Comparison of ENCODE assay signal across 10 mouse cellular contexts in the genomic region with DNA sequence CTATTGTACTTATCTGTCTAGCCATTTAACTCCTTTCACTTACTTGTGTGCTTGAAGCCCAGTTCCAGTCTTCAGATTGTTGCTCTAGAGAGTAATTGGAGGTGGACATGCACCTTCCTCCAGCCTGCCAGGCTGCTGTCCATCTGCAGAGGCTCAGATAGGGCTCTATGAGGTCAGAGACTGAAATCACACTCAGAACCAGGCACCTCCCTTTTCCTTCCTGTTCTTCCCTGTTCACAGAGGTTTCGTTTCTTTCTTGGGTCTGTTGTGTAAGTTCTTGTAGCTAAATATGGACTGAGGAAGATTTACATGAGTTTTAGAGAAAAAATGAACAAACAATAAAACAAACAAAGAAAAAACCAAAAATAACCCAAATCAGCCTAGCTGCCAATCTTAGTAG. TPM values are rescaled to one million over a fixed set of nuclear protein-coding genes. Genes with fewer than 3 reads are reported as not detected.
DNase-seq lines count a peak whose midpoint lies in the region; ATAC-seq and TF ChIP-seq lines count a peak whose summit lies in the region.
"Not testable (repeated sequence)": the region's sequence is repeated elsewhere in the genome, so short reads cannot be mapped to it uniquely, and the experiment has no call there.
"Had no signal": no experiment of that assay in that cellular context is flagged by ENCODE, and none has a peak within 500 bp of the region (broad histone marks: within the 10 kb centered on the region; RNA-seq: fewer than 3 reads in every experiment).

A gene (minus strand): TSS at position 156 of the 400 bp plus-strand sequence.

- not testable (repeated sequence) for H3K4me1 ChIP-seq in liver, embryonic 14.5 days (replicated peaks; ENCODE audit: control insufficient read depth in 2 of 2, insufficient read depth in 2 of 2, low read length in 1 of 2); olfactory bulb, adult 2 months (ENCODE audit: control insufficient read depth, insufficient read depth, low read length)

- H3K36me3 ChIP-seq in liver, embryonic 14.5 days (replicated peaks; ENCODE audit: control insufficient read depth, insufficient read depth, low read depth); macrophage (ENCODE audit: inconsistent target): not testable (repeated sequence)

- ATAC-seq in activated CD4-positive, CD25-positive, alpha-beta regulatory T cell, adult 4 months: peak; percentile 74
- ATAC-seq in erythroid progenitor cell, adult 5-6 weeks (replicated peaks; ENCODE audit: low FRiP score, poor library complexity, severe bottlenecking): 0 out of 2 replicates have a peak, but pooled peaks have one; percentile 30
- peak; percentile 33; the same call in 1 of the 2 replicates for ATAC-seq in liver, embryonic 14.5 days (ENCODE audit: insufficient read depth)

- not testable (repeated sequence) for TF ChIP-seq EP300 in liver, embryonic 14.5 days (IDR thresholded peaks at IDR 0.05; ENCODE audit: low read depth)

- TF ChIP-seq POLR2A in olfactory bulb, adult 2 months (IDR thresholded peaks at IDR 0.05; ENCODE audit: insufficient read depth, low read depth, low read length): not testable (repeated sequence)

- H3K27ac ChIP-seq in liver, embryonic 14.5 days; macrophage; olfactory bulb, adult 2 months (ENCODE audit: insufficient read depth, low read depth, low read length): not testable (repeated sequence)

- not testable (repeated sequence) for H3K79me2 ChIP-seq in macrophage (ENCODE audit: inconsistent target)

- 6% methylated on average over 1 of the region's 1 CpGs for WGBS in liver, embryonic 14.5 days (ENCODE audit: insufficient replicate concordance)
- no CpG with 5 or more reads among the region's 1 CpGs for WGBS in macrophage (ENCODE audit: missing documents)
- 85% methylated on average over 1 of the region's 1 CpGs for WGBS in olfactory bulb, adult 2 months

- DNase-seq in heart, adult 8-10 months (ENCODE audit: low spot score): peak; percentile 24
- DNase-seq in heart, postnatal 36 days; liver, embryonic 14.5 days (ENCODE audit: low read depth in 3 of 3, low spot score in 3 of 3): not testable (repeated sequence)
- peak; percentile 2 for DNase-seq in kidney, postnatal 14 days

- not testable (repeated sequence) for H3K9me3 ChIP-seq in liver, embryonic 14.5 days (ENCODE audit: control insufficient read depth, low read length)

- H3K4me2 ChIP-seq in liver, embryonic 14.5 days (ENCODE audit: low read depth): not testable (repeated sequence)

- intact Hi-C loops in heart, postnatal 36 days (cut with DNase I): not testable (repeated sequence)

- H3K27me3 ChIP-seq in liver, embryonic 14.5 days (ENCODE audit: control insufficient read depth, insufficient read depth, low read length): not testable (repeated sequence)

- TF ChIP-seq CTCF in liver, embryonic 14.5 days (IDR thresholded peaks at IDR 0.05; ENCODE audit: low read depth); olfactory bulb, adult 2 months (IDR thresholded peaks at IDR 0.05; ENCODE audit: insufficient read depth, low read depth, low read length): not testable (repeated sequence)

- H3K4me3 ChIP-seq in liver, embryonic 14.5 days (ENCODE audit: insufficient read depth in 1 of 2, low read depth in 2 of 2, low read length in 2 of 2); macrophage (ENCODE audit: inconsistent target); olfactory bulb, adult 2 months (ENCODE audit: insufficient read depth, low read depth, low read length): not testable (repeated sequence)

- H3K9ac ChIP-seq in liver, embryonic 14.5 days (replicated peaks): not testable (repeated sequence)

RNA-seq across cellular contexts. Expression of the gene that starts here (rescaled TPM):
- 100 to 1,000 TPM; 192 to 225 TPM for polyA plus RNA-seq in activated CD4-positive, CD25-positive, alpha-beta regulatory T cell, adult 4 months (2017; shearing (Covaris generic))
- 6.8 and 38.1 TPM in 2 replicates for total RNA-seq in erythroid progenitor cell, adult 5-6 weeks (2015; ENCODE audit: low replicate concordance)
- total RNA-seq in erythroid progenitor cell, adult 5-6 weeks (2017; ENCODE audit: low replicate concordance): 3.5 and 17.1 TPM in 2 replicates
- 10 to 100 TPM in 2 of 4 experiments, 1 to 10 TPM in 2; 9.0 to 17.0 (median 12.1) TPM for total RNA-seq in heart, adult 8-10 months (2022)
- 10 to 100 TPM; 12.1 to 26.5 TPM for total RNA-seq in heart, postnatal 36 days (2021)
- polyA plus RNA-seq in liver, embryonic 14.5 days (2012; rRNA removed): 0.42 and 0.45 TPM in 2 replicates
- 0.79 and 0.92 TPM in 2 replicates for polyA plus RNA-seq in liver, embryonic 14.5 days (2014; fragmentation: Nextera tagmentation; extraction: Ambion mirVana)
- total RNA-seq in macrophage (2018; cell fraction: chromatin; rRNA removed): 100 to 1,000 TPM; 205 to 984 (median 464) TPM
- 100 to 1,000 TPM; 121 to 479 (median 250) TPM for total RNA-seq in macrophage (2018; cell fraction: cytosol; rRNA removed)
- 100 to 1,000 TPM in 25 of 26 experiments, 10 to 100 TPM in 1; 95.2 to 844 (median 429) TPM for total RNA-seq in macrophage (2018; cell fraction: nucleus; rRNA removed)
- 51.0 to 121 TPM (median 68.8 TPM) in 3 replicates for polyA plus RNA-seq in macrophage (2018)
- not detected in 2 replicates for polyA plus RNA-seq in olfactory bulb, adult 2 months (2012; ENCODE audit: insufficient read depth, insufficient read length, low replicate concordance, missing spikeins)
- polyA plus RNA-seq: embryonic facial prominence, embryonic 13.5 days; forebrain, embryonic 16.5 days had no signal

Comparison
In these comparisons a context has a peak if more than half of its experiments do, and no peak if none do; other contexts are left out.
1. Peak in ATAC-seq in liver, embryonic 14.5 days; RNA of the gene not detected or under 1 TPM.